Mouse (Mus musculus) adrenal gland, adult 10 weeks (tissue): ENCODE measurements around the gene Acvr1c. TPM values are rescaled to one million over a fixed set of nuclear protein-coding genes. Genes with fewer than 3 reads are reported as not detected.

Experiments
- polyA plus RNA-seq: library from polyadenylated mRNA; stranded (reverse); fragments of 350-450 nt; fragmentation: Illumina TruSeq; extraction: RNeasy Lipid Tissue Mini Kit (QIAGEN cat#74804); gene quantifications from one replicate; pipeline ENCODE4 v1.2.3, GENCODE M21; 2014; ENCODE audit warnings: low read depth, low replicate concordance

Gene Acvr1c
- polyA plus RNA-seq = 26.1 TPM

DNA sequence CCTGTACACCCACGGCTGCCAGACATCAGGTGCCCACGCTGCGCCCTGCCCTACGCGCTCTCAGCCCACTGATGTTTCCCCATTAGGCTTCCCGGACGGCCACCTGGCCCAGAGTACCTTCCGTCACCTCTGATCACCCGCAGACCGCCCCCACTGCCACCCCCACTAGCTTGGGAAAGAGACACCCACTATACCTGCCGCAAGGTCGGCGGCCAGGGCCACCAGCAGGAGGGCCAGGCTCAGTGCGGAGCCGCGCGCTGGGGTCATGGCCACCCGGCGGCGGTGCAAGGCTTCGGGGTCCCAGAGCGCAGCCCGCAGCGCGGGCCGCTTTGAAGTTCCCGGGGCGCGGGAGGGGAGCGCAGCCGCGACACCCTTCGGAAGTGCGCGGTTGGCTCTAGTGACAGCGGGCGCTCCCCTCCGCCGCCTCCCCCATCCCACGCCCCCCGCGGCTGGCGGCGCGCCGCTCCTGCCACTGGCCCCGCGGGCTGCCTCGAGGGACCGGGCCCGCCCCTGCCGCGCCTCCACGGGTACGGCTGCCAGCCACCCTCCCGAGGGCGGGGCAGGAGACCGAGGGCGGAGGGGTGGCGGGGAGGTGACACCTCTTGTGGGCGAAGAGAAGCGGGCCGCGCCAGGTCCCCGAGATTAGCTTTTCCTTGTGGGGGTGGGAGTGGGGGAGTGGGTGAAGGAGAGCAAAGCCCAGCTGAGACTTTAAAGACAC is at the start of gene Acvr1c:
Acvr1c (minus strand) TSS at position 482 of the 718 bp plus-strand sequence.

Other genes starting within 250 kb of the Acvr1c start
- gene Cytip, start 162.4 kb downstream of the Acvr1c start, polyA plus RNA-seq = 7.9 TPM
- not detected for gene Gm17409, start 112.2 kb upstream of the Acvr1c start, polyA plus RNA-seq
- gene Acvr1, start 209.3 kb upstream of the Acvr1c start, polyA plus RNA-seq = 38.7 TPM
- gene Upp2, start 209.4 kb upstream of the Acvr1c start, polyA plus RNA-seq = 29.0 TPM